14 mouse cellular contexts compared by ENCODE assay signal in the genomic region with DNA sequence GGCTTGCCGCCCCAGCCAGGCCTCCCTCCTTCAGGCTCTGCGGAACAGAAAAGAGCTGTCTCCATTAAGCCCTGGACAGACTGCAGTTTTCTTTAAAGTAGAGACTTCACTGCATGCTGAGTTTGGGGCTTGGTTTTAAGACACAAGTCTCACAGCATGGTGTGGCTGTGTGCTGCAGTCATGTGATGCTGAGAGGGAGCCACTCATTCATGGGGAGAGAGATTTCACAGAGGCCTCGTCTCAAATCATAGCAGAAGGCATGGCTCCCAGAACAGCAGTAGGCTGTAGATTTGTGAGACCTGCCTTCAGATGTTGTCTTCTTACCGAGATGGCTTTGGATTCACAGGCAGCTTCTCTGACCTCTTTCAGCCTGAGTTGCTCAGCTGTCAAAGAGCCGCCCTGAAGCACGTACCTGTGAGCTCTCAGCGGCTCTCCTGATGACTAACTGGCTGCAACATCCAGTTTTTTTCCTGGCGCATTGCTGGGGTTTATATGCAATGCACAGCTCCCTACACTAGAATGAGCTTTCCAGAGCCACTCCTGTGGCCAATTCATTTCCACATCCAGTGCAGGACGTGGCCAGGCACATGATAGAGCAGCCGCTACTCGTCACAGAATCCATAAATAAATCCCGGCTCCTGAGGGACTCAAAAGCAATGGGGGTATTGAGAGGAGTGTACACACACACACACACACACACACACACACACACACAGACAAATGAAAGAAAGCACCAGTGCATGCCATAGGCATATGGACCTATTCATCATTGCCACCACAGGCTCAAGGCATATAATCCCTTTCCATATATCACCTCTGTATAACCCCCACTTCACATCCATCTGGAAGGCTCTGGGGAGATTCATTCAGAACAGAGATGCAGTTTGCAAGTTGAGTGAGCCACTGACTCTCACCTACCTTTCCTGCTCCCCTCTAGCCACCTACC. TPM values are rescaled to one million over a fixed set of nuclear protein-coding genes. Genes with fewer than 3 reads are reported as not detected.
DNase-seq lines count a peak whose midpoint lies in the region; ATAC-seq and TF ChIP-seq lines count a peak whose summit lies in the region.
"Had no signal": no experiment of that assay in that cellular context is flagged by ENCODE, and none has a peak within 500 bp of the region (broad histone marks: within the 10 kb centered on the region; RNA-seq: fewer than 3 reads in every experiment).

No protein-coding gene starts in this region.

- H3K27ac ChIP-seq in kidney, embryonic 14.5 days (ENCODE audit: low read depth, low read length) = no peak overlapping the region
- H3K27ac ChIP-seq in kidney, embryonic 15.5 days = no peak overlapping the region
- 0 out of 2 replicates have a peak overlapping the region, but pooled peaks have one; percentile 5 for H3K27ac ChIP-seq in embryonic facial prominence, embryonic 10.5 days (replicated peaks)
- peak overlapping the region; percentile 67 for H3K27ac ChIP-seq in hindbrain, embryonic 12.5 days
- peak overlapping the region; percentile 64 for H3K27ac ChIP-seq in midbrain, postnatal 0 days (ENCODE audit: low read depth, low read length)
- H3K27ac ChIP-seq: intestine, embryonic 15.5 days; lung, embryonic 15.5 days had no signal

- DNase-seq in embryonic facial prominence, embryonic 10.5 days (ENCODE audit: low spot score) = no peak
- DNase-seq in midbrain, postnatal 0 days (ENCODE audit: low spot score) = no peak
- no peak for DNase-seq in heart, postnatal 10 days
- no peak for DNase-seq in kidney, adult 18-20 months
- no peak for DNase-seq in adrenal gland, adult 18-20 months (ENCODE audit: low spot score in 2 of 2)
- DNase-seq: cerebellum, postnatal 36 days; thymus, adult 2 months had no signal

- H3K4me2 ChIP-seq in kidney, embryonic 14.5 days (replicated peaks; ENCODE audit: low read depth, low read length) = no peak overlapping the region
- H3K4me2 ChIP-seq in kidney, embryonic 15.5 days = no peak overlapping the region
- no peak overlapping the region for H3K4me2 ChIP-seq in hindbrain, embryonic 12.5 days (replicated peaks)
- no peak overlapping the region for H3K4me2 ChIP-seq in midbrain, postnatal 0 days (ENCODE audit: low read depth, low read length, poor library complexity, severe bottlenecking)
- H3K4me2 ChIP-seq: intestine, embryonic 15.5 days; lung, embryonic 15.5 days had no signal

- WGBS in kidney, embryonic 14.5 days = 56% methylated on average over 12 of the region's 12 CpGs
- WGBS in kidney, embryonic 15.5 days = 54% methylated on average over 12 of the region's 12 CpGs
- WGBS in embryonic facial prominence, embryonic 10.5 days = 62% methylated on average over 12 of the region's 12 CpGs
- WGBS in hindbrain, embryonic 12.5 days = 47% methylated on average over 12 of the region's 12 CpGs
- 21% methylated on average over 12 of the region's 12 CpGs for WGBS in midbrain, postnatal 0 days

- no peaks in the 10 kb centered on the region for H3K9me3 ChIP-seq in kidney, embryonic 14.5 days (ENCODE audit: control insufficient read depth, low read length)
- H3K9me3 ChIP-seq in kidney, embryonic 15.5 days (replicated peaks) = no peaks in the 10 kb centered on the region
- no peaks in the 10 kb centered on the region for H3K9me3 ChIP-seq in embryonic facial prominence, embryonic 10.5 days
- no peaks in the 10 kb centered on the region for H3K9me3 ChIP-seq in hindbrain, embryonic 12.5 days (replicated peaks)
- H3K9me3 ChIP-seq in midbrain, postnatal 0 days (ENCODE audit: low read length) = no peaks in the 10 kb centered on the region
- H3K9me3 ChIP-seq: intestine, embryonic 15.5 days; lung, embryonic 15.5 days had no signal

- no peak overlapping the region for H3K9ac ChIP-seq in kidney, embryonic 14.5 days (ENCODE audit: low read depth, low read length)
- H3K9ac ChIP-seq in kidney, embryonic 15.5 days = no peak overlapping the region
- H3K9ac ChIP-seq in hindbrain, embryonic 12.5 days = no peak overlapping the region
- H3K9ac ChIP-seq in midbrain, postnatal 0 days (replicated peaks; ENCODE audit: low read length, poor library complexity, severe bottlenecking) = no peak overlapping the region
- H3K9ac ChIP-seq: intestine, embryonic 15.5 days; lung, embryonic 15.5 days had no signal

- 0 out of 2 replicates have a peak, but pooled peaks have one; percentile 28 for ATAC-seq in kidney, embryonic 14.5 days (ENCODE audit: low FRiP score, low TSS enrichment)
- ATAC-seq in kidney, embryonic 15.5 days (replicated peaks; ENCODE audit: low FRiP score) = no peak
- ATAC-seq in hindbrain, embryonic 12.5 days (ENCODE audit: low FRiP score) = peak; percentile 53
- ATAC-seq in midbrain, postnatal 0 days (ENCODE audit: low FRiP score) = peak; percentile 57
- ATAC-seq: activated CD4-positive, CD25-positive, alpha-beta regulatory T cell, adult 4 months; intestine, embryonic 15.5 days had no signal

- no peak for TF ChIP-seq CTCF in midbrain, postnatal 0 days (IDR thresholded peaks at IDR 0.05)

- H3K4me3 ChIP-seq in kidney, embryonic 14.5 days (ENCODE audit: low read length) = no peak overlapping the region
- no peak overlapping the region for H3K4me3 ChIP-seq in kidney, embryonic 15.5 days (replicated peaks)
- H3K4me3 ChIP-seq in embryonic facial prominence, embryonic 10.5 days = no peak overlapping the region
- H3K4me3 ChIP-seq in hindbrain, embryonic 12.5 days = no peak overlapping the region
- H3K4me3 ChIP-seq in midbrain, postnatal 0 days (ENCODE audit: low read depth, low read length) = no peak overlapping the region
- H3K4me3 ChIP-seq: intestine, embryonic 15.5 days; lung, embryonic 15.5 days had no signal

- H3K27me3 ChIP-seq in kidney, embryonic 14.5 days (ENCODE audit: control insufficient read depth, insufficient read depth, low read length) = peaks cover 4% of the 10 kb centered on the region; the same call in 1 of the 2 replicates
- H3K27me3 ChIP-seq in kidney, embryonic 15.5 days = peaks cover 14% of the 10 kb centered on the region
- H3K27me3 ChIP-seq in embryonic facial prominence, embryonic 10.5 days (replicated peaks; ENCODE audit: low read depth, poor library complexity, severe bottlenecking) = no peaks in the 10 kb centered on the region; the same call in 1 of the 2 replicates
- no peaks in the 10 kb centered on the region for H3K27me3 ChIP-seq in hindbrain, embryonic 12.5 days
- H3K27me3 ChIP-seq in midbrain, postnatal 0 days (ENCODE audit: insufficient read depth, low read length) = no peaks in the 10 kb centered on the region
- H3K27me3 ChIP-seq: intestine, embryonic 15.5 days; lung, embryonic 15.5 days had no signal

- H3K4me1 ChIP-seq in kidney, embryonic 14.5 days (ENCODE audit: control insufficient read depth, insufficient read depth, low read length) = no peaks in the 10 kb centered on the region
- H3K4me1 ChIP-seq in kidney, embryonic 15.5 days = no peaks in the 10 kb centered on the region
- H3K4me1 ChIP-seq in embryonic facial prominence, embryonic 10.5 days = peaks cover 31% of the 10 kb centered on the region
- peaks cover 32% of the 10 kb centered on the region for H3K4me1 ChIP-seq in hindbrain, embryonic 12.5 days
- H3K4me1 ChIP-seq in midbrain, postnatal 0 days (ENCODE audit: insufficient read depth, low read length) = peaks cover 13% of the 10 kb centered on the region; the same call in 1 of the 2 replicates
- H3K4me1 ChIP-seq: intestine, embryonic 15.5 days; lung, embryonic 15.5 days had no signal

- intact Hi-C loops in heart, postnatal 10 days (cut with DNase I) = no loop called here

- H3K36me3 ChIP-seq in kidney, embryonic 14.5 days (ENCODE audit: control insufficient read depth, insufficient read depth, low read length) = no peaks in the 10 kb centered on the region
- no peaks in the 10 kb centered on the region for H3K36me3 ChIP-seq in kidney, embryonic 15.5 days
- H3K36me3 ChIP-seq in embryonic facial prominence, embryonic 10.5 days (replicated peaks) = no peaks in the 10 kb centered on the region
- no peaks in the 10 kb centered on the region for H3K36me3 ChIP-seq in hindbrain, embryonic 12.5 days
- H3K36me3 ChIP-seq in midbrain, postnatal 0 days (ENCODE audit: insufficient read depth, low read length) = 0 out of 2 replicates have a peak, but pooled peaks cover under 1% of the 10 kb centered on the region
- H3K36me3 ChIP-seq: intestine, embryonic 15.5 days; lung, embryonic 15.5 days had no signal

RNA-seq across cellular contexts. Expression of a gene that starts 18.7 kb away (rescaled TPM):
- 0.08 TPM in 1 of 2 replicates, not detected in the other for polyA plus RNA-seq in kidney, embryonic 14.5 days (2014; fragmentation: Nextera tagmentation; extraction: Ambion mirVana)
- 0.14 and 0.21 TPM in 2 replicates for polyA plus RNA-seq in kidney, embryonic 15.5 days (2015; fragmentation: Nextera tagmentation; extraction: Ambion mirVana)
- polyA plus RNA-seq in embryonic facial prominence, embryonic 10.5 days (2016; fragmentation: Nextera tagmentation; extraction: Ambion mirVana) = 0.17 and 0.21 TPM in 2 replicates
- 6.0 and 6.6 TPM in 2 replicates for polyA plus RNA-seq in hindbrain, embryonic 12.5 days (2016; fragmentation: Nextera tagmentation; extraction: Ambion mirVana)
- 48.6 and 50.3 TPM in 2 replicates for total RNA-seq in midbrain, postnatal 0 days (2014; rRNA removed)
- 9.5 and 10.7 TPM in 2 replicates for polyA plus RNA-seq in midbrain, postnatal 0 days (2015; fragmentation: Nextera tagmentation; extraction: Ambion mirVana)
- total RNA-seq in heart, postnatal 10 days (2021) = under 1 TPM; 0.64 to 0.72 TPM
- total RNA-seq in adrenal gland, adult 18-20 months (2021) = 1 to 10 TPM; 4.3 to 5.1 TPM
- polyA plus RNA-seq: activated CD4-positive, CD25-positive, alpha-beta regulatory T cell, adult 4 months; heart, embryonic 14.5 days had no signal

Comparison
In these comparisons a context has a peak if more than half of its experiments do, and no peak if none do; other contexts are left out.
1. H3K27ac ChIP-seq: peak in embryonic facial prominence, embryonic 10.5 days (single experiment), hindbrain, embryonic 12.5 days (single experiment) and midbrain, postnatal 0 days (single experiment); none in kidney, embryonic 14.5 days (single experiment) and kidney, embryonic 15.5 days (single experiment).